Mouse (Mus musculus): ENCODE measurements around the gene Plch1.
A peak's percentile ranks its signal among the peaks of the same experiment; 100 is the strongest.

Gene Plch1

GRCm38 (mm10) chr3:63862716-63863115 lies 36.6 kb downstream of the Plch1 start:
- peak in 1 of 2 experiments; percentile 21 for DNase-seq (ENCODE audit: low spot score in 2 of 2)

GRCm38 (mm10) chr3:63852828-63853227 lies 46.4 kb downstream of the Plch1 start:
- DNase-seq (ENCODE audit: low spot score in 2 of 2) = no peak

- DNase-seq (ENCODE audit: low spot score in 2 of 2) = peak; percentile 31 to 44
These were observed 48.1 kb downstream of the Plch1 start for GRCm38 (mm10) chr3:63851125-63851698.

- DNase-seq (ENCODE audit: low spot score in 2 of 2) = no peak
These were observed 49.4 kb downstream of the Plch1 start for GRCm38 (mm10) chr3:63849765-63850346.

GRCm38 (mm10) chr3:63844141-63844540 lies 55.1 kb downstream of the Plch1 start:
- DNase-seq (ENCODE audit: low spot score in 2 of 2) = no peak

- DNase-seq (ENCODE audit: low spot score in 2 of 2) = no peak
These were observed 56.8 kb downstream of the Plch1 start for GRCm38 (mm10) chr3:63842436-63842835.

- no peak for DNase-seq (ENCODE audit: low spot score in 2 of 2)
These were observed 61.5 kb downstream of the Plch1 start for GRCm38 (mm10) chr3:63837750-63838149.

GRCm38 (mm10) chr3:63836937-63837632 lies 62.2 kb downstream of the Plch1 start:
- no peak for DNase-seq (ENCODE audit: low spot score in 2 of 2)

- no peak for DNase-seq (ENCODE audit: low spot score in 2 of 2)
These were observed 63.5 kb downstream of the Plch1 start for GRCm38 (mm10) chr3:63835816-63836215.

- no peak for DNase-seq (ENCODE audit: low spot score in 2 of 2)
These were observed 75.3 kb downstream of the Plch1 start for GRCm38 (mm10) chr3:63823874-63824400.

GRCm38 (mm10) chr3:63822631-63823030 lies 76.6 kb downstream of the Plch1 start:
- peak; percentile 23 to 59 for DNase-seq (ENCODE audit: low spot score in 2 of 2)

GRCm38 (mm10) chr3:63815131-63815530 lies 84.1 kb downstream of the Plch1 start:
- no peak for DNase-seq (ENCODE audit: low spot score in 2 of 2)

- DNase-seq (ENCODE audit: low spot score in 2 of 2) = no peak
These were observed 85.1 kb downstream of the Plch1 start for GRCm38 (mm10) chr3:63814203-63814602.

- no peak for DNase-seq (ENCODE audit: low spot score in 2 of 2)
These were observed 92.4 kb downstream of the Plch1 start for GRCm38 (mm10) chr3:63806906-63807305.

- DNase-seq (ENCODE audit: low spot score in 2 of 2) = no peak
These were observed 93.8 kb downstream of the Plch1 start for GRCm38 (mm10) chr3:63805496-63805895.

GRCm38 (mm10) chr3:63800685-63801084 lies 98.6 kb downstream of the Plch1 start:
- no peak for DNase-seq (ENCODE audit: low spot score in 2 of 2)

GRCm38 (mm10) chr3:63786805-63787365 lies 112.4 kb downstream of the Plch1 start:
- DNase-seq (ENCODE audit: low spot score in 2 of 2) = no peak

GRCm38 (mm10) chr3:63772617-63773305 lies 126.5 kb downstream of the Plch1 start:
- DNase-seq (ENCODE audit: low spot score in 2 of 2) = no peak

GRCm38 (mm10) chr3:63760821-63761220 lies 138.5 kb downstream of the Plch1 start:
- no peak for DNase-seq (ENCODE audit: low spot score in 2 of 2)

- DNase-seq (ENCODE audit: low spot score in 2 of 2) = peak in 1 of 2 experiments; percentile 5
These were observed 159.2 kb downstream of the Plch1 start for GRCm38 (mm10) chr3:63740073-63740472.

GRCm38 (mm10) chr3:63728325-63728724 lies 170.9 kb downstream of the Plch1 start:
- no peak for DNase-seq (ENCODE audit: low spot score in 2 of 2)
